Mouse (Mus musculus) kidney, embryonic 14.5 days (tissue): ENCODE measurements around the gene Gm10840. TPM values are rescaled to one million over a fixed set of nuclear protein-coding genes. Genes with fewer than 3 reads are reported as not detected.

Source experiments
- ATAC-seq: fragments of 200-750 bp; cut with Nextera tagmentation; 2 replicates; pipeline ENCODE4 v1.8.0; 2017; ENCODE audit warnings: moderate number of reproducible peaks, mild to moderate bottlenecking, moderate TSS enrichment, moderate library complexity; ENCODE audit not compliant: low FRiP score, low TSS enrichment
- H3K27ac ChIP-seq: fragments of 300-500 bp; sonication (generic); 2 replicates; pipeline ENCODE4 v1.5.1; 2014; ENCODE audit warnings: low read depth, mild to moderate bottlenecking, low read length, moderate library complexity, mixed read lengths
- H3K27me3 ChIP-seq: fragments of 300-500 bp; sonication (generic); 2 replicates; pipeline ENCODE4 v1.6.1; 2014; ENCODE audit warnings: mild to moderate bottlenecking, low read length; ENCODE audit not compliant: control insufficient read depth, insufficient read depth
- H3K36me3 ChIP-seq: fragments of 300-500 bp; sonication (generic); 2 replicates; pipeline ENCODE4 v1.6.1; 2014; ENCODE audit warnings: low read length, mixed read lengths; ENCODE audit not compliant: control insufficient read depth, insufficient read depth
- H3K4me1 ChIP-seq: fragments of 300-500 bp; sonication (generic); 2 replicates; pipeline ENCODE4 v1.6.1; 2014; ENCODE audit warnings: low read length, mixed read lengths; ENCODE audit not compliant: control insufficient read depth, insufficient read depth
- H3K4me2 ChIP-seq: fragments of 300-500 bp; sonication (generic); replicated peaks from 2 replicates; pipeline ENCODE4 v1.6.1; 2014; ENCODE audit warnings: low read depth, mild to moderate bottlenecking, low read length
- H3K4me3 ChIP-seq: fragments of 300-500 bp; sonication (generic); 2 replicates; pipeline ENCODE4 v1.5.1; 2014; ENCODE audit warnings: mild to moderate bottlenecking, low read length
- H3K9ac ChIP-seq: fragments of 300-500 bp; sonication (generic); 2 replicates; pipeline ENCODE4 v1.6.1; 2014; ENCODE audit warnings: low read depth, mild to moderate bottlenecking, low read length, moderate library complexity
- H3K9me3 ChIP-seq: fragments of 300-500 bp; sonication (generic); 2 replicates; pipeline ENCODE4 v1.6.1; 2016; ENCODE audit warnings: low read length; ENCODE audit not compliant: control insufficient read depth
- WGBS: fragments of 180-500 bp; shearing (Covaris S2); extraction: QIAGEN DNeasy Blood & Tissue Kit; methylation state at CpG from one replicate; pipeline ENCODE4 v1.1.7; 2014; 5-methylcytosine and 5-hydroxymethylcytosine counted together
- polyA plus RNA-seq: library from polyadenylated mRNA; unstranded; fragments of >200 nt; fragmentation: Nextera tagmentation; extraction: Ambion mirVana; gene quantifications from 2 replicates; pipeline ENCODE4 v1.2.1, GENCODE M21; 2014

Gm10840 gene
- polyA plus RNA-seq, 1 experiment from 2014 or later: not detected

DNA sequence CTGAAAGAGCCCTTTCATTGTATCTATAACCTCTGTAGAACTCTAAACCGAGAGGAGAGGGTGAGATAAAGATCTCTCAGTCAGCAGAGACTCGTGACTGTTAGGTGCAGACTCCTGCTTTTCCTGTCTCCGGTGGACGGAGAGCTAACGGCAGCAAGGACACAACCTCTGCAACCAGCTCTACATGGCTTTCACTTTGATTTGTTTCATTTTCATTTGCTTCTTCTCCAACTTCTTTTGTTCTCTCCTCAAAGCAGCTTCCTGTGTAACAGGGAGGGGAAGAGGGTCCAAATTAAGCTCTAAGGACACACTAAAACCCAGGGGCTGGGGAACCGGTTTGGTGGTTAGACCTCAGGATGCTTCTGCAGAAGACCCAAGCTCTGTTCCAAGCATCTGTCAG, 40.1 kb downstream of the Gm10840 start:
- H3K9me3 ChIP-seq: no peaks in the 10 kb centered on the region
- peaks cover 75% of the 10 kb centered on the region for H3K36me3 ChIP-seq
- H3K4me2 ChIP-seq: no peak overlapping the region
- no peaks in the 10 kb centered on the region for H3K4me1 ChIP-seq
- 75% methylated on average over 6 of the region's 6 CpGs for WGBS
- no peak overlapping the region for H3K27ac ChIP-seq
- H3K4me3 ChIP-seq: no peak overlapping the region
- H3K9ac ChIP-seq: no peak overlapping the region
- H3K27me3 ChIP-seq: no peaks in the 10 kb centered on the region
- no peak for ATAC-seq

DNA sequence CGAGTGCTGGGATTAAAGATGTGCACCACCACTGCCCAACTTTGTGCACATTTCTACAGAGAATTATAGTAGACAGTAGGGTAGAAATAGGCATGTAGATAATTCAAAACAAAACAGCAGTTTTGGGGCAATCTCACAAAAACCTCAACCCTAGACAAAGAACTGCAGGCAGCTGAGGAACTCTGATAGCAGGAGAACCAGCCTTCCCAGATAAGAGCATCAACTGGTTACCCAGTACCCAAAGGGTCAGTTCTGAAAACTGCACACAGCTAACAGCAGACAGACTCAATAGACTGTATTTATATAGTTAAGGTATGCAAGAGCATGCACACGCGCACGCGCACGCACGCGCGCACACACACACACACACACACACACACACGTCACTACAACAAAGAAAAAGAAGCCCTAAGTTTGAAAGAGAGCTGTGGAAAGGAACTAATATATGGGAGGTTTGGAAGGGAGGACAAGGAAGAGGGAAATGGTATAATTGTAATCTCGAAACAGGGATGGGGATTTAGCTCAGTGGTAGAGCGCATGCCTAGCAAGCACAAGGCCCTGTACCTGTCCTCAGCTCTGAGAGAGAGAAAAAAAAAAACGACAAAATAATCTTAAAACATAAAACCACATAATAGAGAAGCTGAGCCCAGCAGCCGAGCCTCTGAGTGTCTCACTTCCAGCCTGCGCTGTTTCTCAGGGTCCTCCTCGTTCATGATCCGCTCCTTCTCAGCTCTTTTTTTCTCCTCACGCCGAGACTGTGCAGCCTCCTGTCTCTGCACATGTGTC, 40.9 kb downstream of the Gm10840 start:
- no peaks in the 10 kb centered on the region for H3K27me3 ChIP-seq
- 96% methylated on average over 19 of the region's 19 CpGs for WGBS
- H3K4me3 ChIP-seq: no peak overlapping the region
- H3K4me1 ChIP-seq: no peaks in the 10 kb centered on the region
- ATAC-seq: no peak
- no peak overlapping the region for H3K27ac ChIP-seq
- H3K9ac ChIP-seq: no peak overlapping the region
- no peak overlapping the region for H3K4me2 ChIP-seq
- peaks cover 78% of the 10 kb centered on the region for H3K36me3 ChIP-seq
- H3K9me3 ChIP-seq: no peaks in the 10 kb centered on the region

DNA sequence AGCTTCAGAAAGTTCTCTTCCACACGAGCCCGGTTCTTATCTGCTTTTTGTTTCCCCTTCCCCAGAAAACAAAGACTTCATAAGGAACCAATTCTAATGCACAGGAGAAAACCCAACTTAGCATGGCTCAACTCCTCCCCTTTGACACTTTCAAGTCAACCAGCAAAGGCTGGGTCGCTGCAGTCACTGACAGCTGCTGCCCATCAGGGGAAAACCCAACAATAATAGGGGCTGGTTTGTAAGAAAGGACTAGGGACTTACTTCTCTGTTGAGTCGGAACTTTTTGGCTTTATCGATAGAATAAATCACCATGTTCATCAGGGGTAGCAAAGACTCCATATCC, 41.4 kb downstream of the Gm10840 start, which contains the start of gene Strada:
TSS of gene Strada (minus strand) at position 46 of the 343 bp plus-strand sequence.
- H3K4me2 ChIP-seq: no peak within 1 kb of the TSS
- WGBS: 82% methylated on average over 5 of the region's 5 CpGs
- H3K9me3 ChIP-seq: no peaks in the 10 kb centered on the region
- H3K9ac ChIP-seq: no peak within 1 kb of the TSS
- no peak for ATAC-seq
- no peak within 1 kb of the TSS for H3K27ac ChIP-seq
- no peaks in the 10 kb centered on the region for H3K27me3 ChIP-seq
- H3K36me3 ChIP-seq: peaks cover 80% of the 10 kb centered on the region
- H3K4me1 ChIP-seq: no peaks in the 10 kb centered on the region
- H3K4me3 ChIP-seq: no peak within 1 kb of the TSS

Other genes with a start within 250 kb of the Gm10840 start
- 16.9 and 25.2 TPM in 2 replicates for gene Cyb561, start 207.5 kb upstream of the Gm10840 start, polyA plus RNA-seq
- 1.4 and 4.8 TPM in 2 replicates for gene Ace, start 192.9 kb upstream of the Gm10840 start, polyA plus RNA-seq
- gene Ace3, start 166.2 kb upstream of the Gm10840 start, polyA plus RNA-seq: not detected in 2 replicates
- gene Kcnh6, start 152.7 kb upstream of the Gm10840 start, polyA plus RNA-seq: 0.10 and 0.14 TPM in 2 replicates
- 43.7 and 68.8 TPM in 2 replicates for gene Dcaf7, start 124.0 kb upstream of the Gm10840 start, polyA plus RNA-seq
- gene Taco1, start 94.8 kb upstream of the Gm10840 start, polyA plus RNA-seq: 10.3 and 11.3 TPM in 2 replicates
- gene Map3k3, start 76.2 kb upstream of the Gm10840 start, polyA plus RNA-seq: 23.2 and 25.7 TPM in 2 replicates
- gene Limd2, start within 50 bp of the Gm10840 start, polyA plus RNA-seq: 216 and 266 TPM in 2 replicates
- 29.1 and 33.5 TPM in 2 replicates for gene Strada, start 41.3 kb downstream of the Gm10840 start, polyA plus RNA-seq
- 39.3 and 60.3 TPM in 2 replicates for gene Ccdc47, start 55.5 kb downstream of the Gm10840 start, polyA plus RNA-seq
- 43.1 and 71.8 TPM in 2 replicates for gene Ddx42, start 56.1 kb downstream of the Gm10840 start, polyA plus RNA-seq
- 39.1 and 72.1 TPM in 2 replicates for gene Ftsj3, start 95.2 kb downstream of the Gm10840 start, polyA plus RNA-seq
- gene Psmc5, start 95.3 kb downstream of the Gm10840 start, polyA plus RNA-seq: 303 and 334 TPM in 2 replicates
- 54.9 and 78.6 TPM in 2 replicates for gene Smarcd2, start 112.1 kb downstream of the Gm10840 start, polyA plus RNA-seq
- gene Tcam1, start 115.8 kb downstream of the Gm10840 start, polyA plus RNA-seq: 0.81 and 1.2 TPM in 2 replicates
- gene Gh, start 141.0 kb downstream of the Gm10840 start, polyA plus RNA-seq: not detected in 2 replicates
- 7.3 and 7.4 TPM in 2 replicates for gene Cd79b, start 153.9 kb downstream of the Gm10840 start, polyA plus RNA-seq
- 0.29 and 0.35 TPM in 2 replicates for gene Scn4a, start 192.4 kb downstream of the Gm10840 start, polyA plus RNA-seq
- 0.46 and 0.49 TPM in 2 replicates for gene Prr29, start 204.6 kb downstream of the Gm10840 start, polyA plus RNA-seq
- gene Icam2, start 227.2 kb downstream of the Gm10840 start, polyA plus RNA-seq: 65.4 and 76.2 TPM in 2 replicates